Mouse (Mus musculus) T-helper 1 cell (primary cell): ENCODE data around the gene Shb.

Source experiments
- in situ Hi-C: fragments of 300-600 bp; cut with MboI, MseI; formaldehyde crosslinking; loops from one replicate; pipeline ENCODE4 v1.15.1; 2025; ENCODE audit warnings: high pct_unique_total_duplicates

Shb gene

DNA sequence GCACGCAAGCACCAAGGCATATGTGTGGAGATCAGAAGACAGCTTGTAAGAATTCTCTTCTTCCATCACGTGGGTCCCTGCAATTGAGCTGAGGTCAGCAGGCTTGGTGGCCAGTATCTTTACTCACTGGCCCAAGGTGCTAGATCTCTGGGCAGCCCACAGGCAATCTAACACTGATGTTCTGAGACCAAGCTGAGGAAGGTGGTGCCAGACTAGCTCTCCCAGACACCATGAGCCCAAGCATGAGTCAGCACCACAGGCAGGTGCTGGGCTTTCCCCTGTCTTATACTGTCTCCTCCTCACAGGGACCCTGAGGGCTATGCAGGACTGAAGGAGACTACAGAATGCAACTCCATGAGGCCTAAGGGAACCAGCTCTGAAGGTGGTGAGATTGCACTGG lies 74.7 kb downstream of the Shb start:
- in situ Hi-C loops: no loop called here

DNA sequence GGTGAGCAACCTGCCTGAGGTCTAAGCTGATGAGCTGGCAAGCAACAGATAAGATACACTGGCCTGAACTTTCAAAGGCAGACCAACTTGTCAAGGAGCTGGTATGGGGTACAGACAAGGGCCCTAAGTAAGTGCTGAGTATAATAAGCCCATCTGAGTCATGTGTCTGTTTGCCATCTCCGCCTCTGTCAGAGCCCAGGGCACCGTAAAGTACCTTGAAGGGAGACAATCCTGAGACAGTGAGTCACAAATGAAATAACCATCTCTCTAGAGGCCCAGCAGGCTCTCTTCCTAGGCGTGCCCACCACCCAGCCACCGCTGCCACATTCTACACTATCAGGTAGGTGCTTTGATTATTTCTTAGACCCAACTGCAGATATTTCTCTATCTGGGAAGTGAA lies 77.3 kb downstream of the Shb start:
- in situ Hi-C loops: no loop called here

DNA sequence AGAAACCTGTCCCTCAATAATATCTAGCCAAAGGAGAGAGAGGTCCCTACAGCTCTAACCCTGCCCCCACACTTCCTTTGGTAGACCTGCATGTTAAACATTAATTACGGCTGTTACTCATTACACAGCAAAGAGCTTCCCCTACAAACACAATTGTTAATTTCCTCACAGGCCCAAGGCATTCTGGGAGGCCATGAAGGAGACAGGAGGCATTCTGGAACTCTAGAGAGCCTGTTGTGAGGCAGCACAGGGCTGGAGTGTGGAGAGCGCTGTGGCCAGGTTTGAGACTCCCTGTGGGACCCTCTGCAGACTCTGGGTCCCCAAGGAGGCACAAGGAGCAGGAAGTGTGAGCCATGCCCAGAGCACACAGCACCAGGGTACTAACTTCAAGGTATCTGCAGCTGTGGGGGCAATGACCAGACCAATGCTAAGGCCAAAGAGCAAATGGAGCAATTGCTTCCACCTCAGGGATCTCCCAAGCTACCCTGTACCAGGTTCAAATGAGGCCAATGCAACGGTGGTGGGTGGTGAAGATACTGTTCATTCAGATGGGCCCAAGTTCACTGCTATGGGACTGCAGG lies 78.9 kb downstream of the Shb start:
- in situ Hi-C loops: no loop called here

DNA sequence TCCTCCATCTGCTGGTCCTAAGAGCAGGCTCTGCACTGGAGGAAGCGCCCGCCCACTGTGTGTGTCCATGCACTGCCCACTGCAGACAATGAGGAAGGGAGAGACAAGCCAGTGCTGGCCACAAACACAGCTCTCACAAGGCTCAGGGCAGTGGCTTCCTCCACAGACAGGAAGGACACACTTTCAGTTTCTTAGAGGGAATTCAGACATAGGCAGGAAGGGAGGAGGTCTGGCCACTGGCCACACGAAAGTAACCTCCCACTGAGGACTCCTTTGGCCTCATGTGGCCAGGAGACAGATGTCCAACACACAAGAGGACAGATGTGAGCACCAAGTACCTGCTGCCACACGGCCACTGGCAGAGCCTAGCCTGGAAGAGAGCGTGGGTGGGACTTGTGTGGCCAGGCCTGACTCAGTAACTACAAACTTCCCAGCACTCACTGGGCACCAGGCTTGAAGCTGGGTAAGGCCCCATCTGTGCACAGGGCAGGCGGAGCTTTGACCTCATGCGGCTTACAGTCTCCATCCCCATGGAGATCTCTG lies 79.6 kb downstream of the Shb start:
- in situ Hi-C loops: no loop called here

DNA sequence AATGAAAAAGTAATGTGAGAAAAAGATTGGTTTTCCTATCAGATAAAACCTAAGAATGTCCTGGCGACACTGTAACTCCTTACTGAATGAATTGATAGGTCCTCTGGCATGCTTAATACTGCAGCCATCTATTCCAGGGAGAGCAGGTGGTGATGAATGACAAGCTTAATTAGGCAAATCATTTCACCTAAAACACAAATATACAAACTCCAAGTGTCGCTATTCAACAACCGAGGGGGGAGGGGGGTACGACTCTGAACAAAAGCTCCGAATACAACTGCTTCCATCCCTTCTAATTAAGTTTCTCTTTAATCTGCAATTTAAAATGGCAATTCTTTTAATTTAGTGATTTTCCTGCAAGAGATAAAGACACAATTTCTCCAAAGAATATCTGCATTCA lies 83.3 kb downstream of the Shb start:
- in situ Hi-C loops: no loop called here

DNA sequence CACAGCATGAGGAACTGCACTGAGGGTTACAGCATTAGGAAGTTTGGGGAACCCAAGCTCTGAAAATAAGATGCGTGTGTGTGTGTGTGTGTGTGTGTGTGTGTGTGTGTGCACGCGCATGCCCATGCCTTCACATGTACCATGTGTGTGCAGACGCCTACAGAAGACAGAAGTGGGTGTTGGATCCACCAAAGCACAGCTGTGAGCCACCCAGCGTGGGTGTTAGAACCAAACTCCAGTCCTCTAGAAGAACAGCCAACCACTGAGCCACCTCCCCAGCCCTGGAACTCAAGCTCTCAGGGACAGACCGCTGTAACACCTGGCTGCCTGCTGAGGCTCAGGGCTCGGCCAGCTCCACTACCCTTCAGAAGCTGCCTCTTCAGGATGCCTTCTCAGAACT lies 83.8 kb downstream of the Shb start:
- in situ Hi-C loops: no loop called here

DNA sequence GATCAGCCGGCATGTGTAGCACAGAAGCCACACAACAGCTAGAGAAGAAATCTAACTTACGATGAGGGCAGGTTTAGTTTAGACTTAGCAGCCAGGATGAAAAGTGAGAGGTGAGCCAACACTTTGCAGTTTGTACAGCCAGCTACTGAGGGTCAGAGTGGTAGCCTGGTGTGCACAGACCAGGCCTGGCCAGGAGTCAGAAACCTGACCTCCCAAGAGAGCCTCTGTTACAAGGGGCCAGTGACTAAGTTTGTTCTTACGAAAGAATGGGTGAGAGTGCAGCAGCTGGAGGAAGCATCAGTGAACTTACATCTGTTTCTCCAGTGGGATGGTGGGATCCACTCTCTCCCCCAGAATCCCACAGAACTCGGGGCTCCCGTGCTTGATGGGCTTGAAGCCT lies 85.1 kb downstream of the Shb start:
- in situ Hi-C loops: no loop called here

DNA sequence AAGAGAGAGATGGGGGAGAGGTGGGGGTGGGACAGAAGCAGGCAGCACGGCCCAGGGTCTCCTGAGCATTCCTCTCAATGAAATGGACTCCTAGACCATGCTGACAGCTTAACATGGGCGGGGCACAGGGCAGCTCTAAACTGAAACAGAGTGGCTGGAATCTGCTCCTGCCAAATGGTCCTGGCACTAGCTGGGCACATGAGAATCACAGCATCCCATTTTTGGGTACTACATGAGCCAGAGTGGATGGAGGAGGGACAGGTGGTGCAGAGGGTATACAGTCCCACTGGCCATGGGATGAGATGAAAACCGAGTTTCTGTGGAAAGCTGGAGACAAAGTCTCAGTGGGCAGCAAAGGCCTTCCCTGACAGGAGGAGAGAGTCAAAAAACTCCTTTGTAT lies 87.0 kb downstream of the Shb start:
- in situ Hi-C loops: no loop called here

DNA sequence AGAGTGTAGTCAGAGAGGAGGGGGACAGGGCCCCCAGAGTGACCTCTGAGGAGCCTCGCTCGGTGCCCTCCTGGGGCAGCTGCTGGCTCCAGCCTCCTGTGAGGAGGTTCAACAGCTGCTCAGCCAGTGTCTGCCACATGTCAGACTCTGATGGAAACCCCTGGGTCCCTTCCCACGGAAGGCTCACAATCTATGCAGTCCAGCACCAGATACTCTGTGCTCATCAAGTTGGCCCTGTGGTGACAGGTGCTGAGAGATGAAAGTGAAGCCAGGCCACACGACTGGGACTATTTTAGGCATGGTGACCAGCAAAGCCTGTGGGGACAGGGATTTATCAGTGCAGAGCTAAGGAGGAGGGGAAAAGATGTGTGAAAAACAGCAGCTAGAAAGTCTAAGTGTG lies 87.5 kb downstream of the Shb start:
- in situ Hi-C loops: no loop called here

DNA sequence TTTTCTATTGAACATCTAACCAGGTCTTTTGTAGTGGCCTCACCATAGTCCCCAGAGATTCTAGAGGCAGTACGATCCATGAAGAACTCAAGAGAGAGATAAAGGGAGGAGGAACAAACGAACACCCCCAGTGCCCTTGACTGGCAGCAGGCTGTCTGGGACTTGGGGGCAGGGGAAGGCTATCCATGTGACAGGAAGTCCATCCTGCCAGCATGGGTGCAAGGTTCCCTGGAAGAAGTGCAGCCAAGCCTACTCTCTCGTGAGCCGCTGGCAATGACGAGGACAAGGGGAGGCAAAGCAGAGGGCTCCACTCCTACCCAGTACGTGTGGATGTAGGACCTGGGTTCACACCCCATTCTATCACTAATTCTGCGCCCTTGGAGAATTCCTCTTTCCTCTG lies 88.6 kb downstream of the Shb start:
- in situ Hi-C loops: no loop called here

DNA sequence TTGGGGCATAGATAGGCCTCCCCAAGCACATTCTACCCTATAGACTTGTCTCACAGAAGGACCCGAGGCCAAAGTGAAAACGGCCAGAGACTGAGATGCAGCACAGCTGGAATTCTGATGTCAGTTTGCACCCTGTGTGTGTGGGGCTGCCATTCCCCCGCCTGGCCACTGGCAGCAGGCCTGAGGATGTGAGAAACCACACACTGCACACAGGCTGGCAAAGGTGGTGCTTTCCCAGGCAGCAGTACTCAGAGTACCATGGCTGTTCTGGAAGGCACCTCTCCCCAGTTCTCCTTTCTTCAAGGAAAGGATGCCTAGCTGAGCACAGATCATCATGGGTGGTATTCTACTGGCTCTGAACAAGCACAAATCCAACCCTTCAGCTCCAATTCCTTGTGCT lies 90.0 kb downstream of the Shb start:
- in situ Hi-C loops: no loop called here

DNA sequence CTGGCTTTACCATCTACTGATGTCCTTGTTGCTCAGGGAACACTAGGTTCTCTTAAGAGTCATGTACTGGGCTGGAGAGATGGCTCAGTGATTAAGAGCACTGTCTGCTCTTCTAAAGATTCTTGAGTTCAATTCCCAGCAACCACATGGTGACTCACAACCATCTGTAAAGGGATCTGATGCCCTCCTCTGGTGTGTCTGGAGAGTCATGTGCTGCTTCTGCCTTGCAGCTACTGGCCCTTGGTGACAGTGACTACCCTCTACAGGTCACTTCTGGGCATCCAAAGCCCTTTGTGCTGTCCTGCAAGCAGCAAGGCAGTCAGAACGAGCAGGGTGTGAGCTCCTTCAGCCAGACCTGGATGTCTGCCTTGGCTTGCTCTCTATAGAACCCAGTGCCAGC lies 90.5 kb downstream of the Shb start:
- in situ Hi-C loops: no loop called here

DNA sequence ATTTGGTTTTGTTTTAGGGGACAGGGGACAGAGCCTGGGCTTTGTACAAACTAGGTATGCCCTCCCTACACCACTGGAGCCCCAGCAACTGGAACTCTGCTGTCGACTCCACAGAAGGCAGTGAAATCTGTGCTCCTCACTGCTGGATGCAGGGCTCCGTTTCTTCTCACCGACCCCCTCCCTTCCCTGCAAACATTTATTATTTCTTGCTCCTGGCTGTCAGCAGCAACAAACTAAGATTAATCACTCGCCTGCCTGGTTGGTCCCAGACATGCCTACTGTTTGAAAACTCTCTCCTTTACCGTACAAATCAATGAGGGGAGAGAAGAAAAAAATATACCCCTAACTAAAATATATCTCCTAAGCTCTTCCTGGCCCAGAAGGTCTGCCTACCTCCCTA lies 93.0 kb downstream of the Shb start:
- in situ Hi-C loops: no loop called here

DNA sequence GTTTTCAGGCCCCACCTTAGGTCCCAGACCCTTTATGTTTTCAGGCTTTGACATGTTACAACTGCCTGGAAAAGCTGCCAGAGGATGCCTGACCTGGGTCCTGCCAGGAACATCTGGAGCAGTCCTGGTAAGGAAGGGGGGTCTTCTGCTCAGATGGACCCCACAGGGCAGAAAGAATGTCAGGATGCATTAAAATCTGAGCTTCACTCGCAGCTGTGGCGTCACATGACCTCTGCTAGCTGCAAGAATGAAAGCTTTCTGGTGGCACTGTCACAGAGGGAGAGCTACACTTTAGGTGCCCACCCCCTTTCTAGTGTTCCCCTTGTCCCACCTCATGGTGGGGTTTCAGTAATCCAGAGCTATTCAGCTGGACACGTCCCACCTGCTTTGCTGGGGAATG lies 95.3 kb downstream of the Shb start:
- in situ Hi-C loops: no loop called here

DNA sequence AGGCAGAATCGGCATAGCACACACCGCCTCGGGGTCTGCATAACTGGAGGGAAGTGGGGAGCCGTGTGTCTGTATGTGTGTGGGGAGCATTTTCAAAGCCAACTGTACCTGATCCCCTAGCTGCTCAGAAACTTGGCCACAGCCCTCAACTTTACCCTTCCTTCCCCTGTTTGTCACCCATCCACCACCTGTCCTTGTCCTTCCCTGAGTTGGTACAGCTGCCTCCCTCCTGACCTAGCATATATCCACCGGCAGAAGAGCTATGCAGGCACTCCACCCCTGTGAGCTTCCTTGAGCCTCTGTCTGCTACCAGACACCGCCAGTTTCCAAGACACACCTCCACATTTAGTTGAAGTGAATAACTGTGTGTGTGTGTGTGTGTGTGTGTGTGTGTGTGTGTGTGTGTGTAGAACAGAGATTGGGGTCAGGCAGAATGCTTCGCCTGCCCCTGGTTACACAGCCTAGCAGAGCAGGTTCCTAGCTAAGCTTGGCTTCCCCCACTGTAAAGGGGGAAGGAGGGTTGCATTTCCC lies 95.8 kb downstream of the Shb start:
- in situ Hi-C loops: no loop called here

DNA sequence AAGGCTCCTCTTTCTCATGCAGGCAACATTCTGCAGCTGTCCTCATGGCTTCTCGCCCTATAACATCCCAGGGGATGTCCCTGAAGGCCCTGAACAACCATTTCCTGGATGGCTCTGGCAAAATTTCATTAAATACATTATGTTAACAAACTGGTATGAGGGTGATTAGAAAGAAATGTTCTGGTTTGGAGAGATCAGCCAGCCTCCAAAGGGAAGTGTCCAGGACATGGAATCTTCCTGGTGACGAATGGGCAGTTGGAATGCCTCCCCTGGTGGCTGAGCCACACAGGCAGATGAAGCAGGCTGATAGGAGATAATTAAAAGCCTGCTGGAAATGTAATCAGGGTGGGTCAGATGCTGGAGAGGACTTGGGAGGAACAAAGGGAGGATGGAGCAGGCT lies 96.4 kb downstream of the Shb start:
- in situ Hi-C loops: no loop called here

DNA sequence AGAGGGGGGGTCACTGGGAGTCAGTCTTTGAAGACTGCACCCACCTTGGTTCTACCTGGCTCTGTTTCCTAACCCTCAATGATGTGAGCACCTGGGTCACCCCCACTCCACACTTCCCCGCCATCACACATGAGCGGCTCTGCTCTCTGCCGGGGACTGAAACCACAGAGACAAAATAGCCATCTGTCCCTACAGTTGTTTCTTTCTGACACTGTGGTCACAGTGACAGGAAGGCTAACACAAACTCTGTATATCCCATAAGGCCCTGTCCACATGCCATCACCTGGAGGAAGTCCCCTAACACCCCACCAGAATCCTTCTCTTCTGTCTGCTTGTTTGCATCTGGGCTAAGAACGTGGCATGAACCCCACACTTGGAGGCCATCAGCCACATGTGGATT lies 97.6 kb downstream of the Shb start:
- in situ Hi-C loops: no loop called here

DNA sequence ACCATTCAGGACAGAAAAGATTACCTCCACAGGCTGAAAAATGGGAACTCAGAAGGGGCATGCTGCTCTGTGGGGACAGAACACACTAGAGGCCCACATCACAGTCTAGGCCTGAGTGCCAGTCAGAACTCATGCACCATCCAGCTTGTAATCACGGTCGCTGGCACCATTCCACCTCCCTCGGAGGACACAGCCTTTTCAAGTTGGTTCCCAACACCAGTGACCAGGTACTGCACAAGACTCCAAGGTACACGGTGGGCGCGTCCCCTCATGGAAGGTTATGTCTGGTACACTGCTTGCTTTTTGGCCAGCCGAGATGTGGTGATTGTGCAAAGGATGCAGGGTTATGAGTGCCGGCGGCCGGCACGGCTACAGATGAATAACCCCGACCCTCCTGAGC lies 98.2 kb downstream of the Shb start:
- in situ Hi-C loops: no loop called here

DNA sequence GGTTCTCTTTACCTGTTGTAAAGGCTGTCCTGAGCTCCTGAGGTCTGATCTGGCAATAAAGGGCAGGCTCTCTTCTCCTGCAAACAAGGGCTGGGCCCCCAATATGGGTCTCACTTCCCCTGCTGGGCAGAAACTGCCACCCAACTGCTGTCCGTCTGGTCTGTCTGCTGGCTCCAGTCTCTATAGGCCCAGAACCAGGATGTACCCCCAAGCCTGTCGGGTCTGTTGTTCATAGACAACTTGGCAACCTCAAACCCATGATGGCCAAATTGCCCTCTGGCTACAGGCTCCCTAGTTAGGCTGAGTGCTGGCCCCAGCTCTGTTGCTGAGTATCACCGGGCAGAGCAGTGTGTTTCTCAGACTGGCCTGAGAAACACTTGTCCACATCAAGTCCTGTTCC lies 100.5 kb downstream of the Shb start:
- in situ Hi-C loops: no loop called here

DNA sequence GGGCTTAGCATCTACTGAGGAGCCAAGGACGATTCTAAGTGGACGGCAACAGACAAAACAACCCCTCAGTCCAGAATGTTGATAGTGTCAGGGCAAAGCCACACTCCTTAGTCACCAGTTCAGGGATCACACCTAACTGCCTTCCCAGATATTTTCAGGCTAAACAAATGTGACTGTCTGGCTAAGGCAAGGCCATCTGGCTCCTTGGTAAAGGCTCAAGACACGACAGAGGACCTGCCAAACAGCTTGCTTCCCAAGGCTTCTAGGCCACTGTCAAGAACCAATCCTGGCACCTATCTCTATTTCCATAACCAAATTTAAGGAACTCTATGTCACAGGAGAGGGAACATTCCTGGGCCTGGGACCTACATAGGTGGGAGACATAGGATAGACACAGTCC lies 101.0 kb downstream of the Shb start:
- in situ Hi-C loops: no loop called here

DNA sequence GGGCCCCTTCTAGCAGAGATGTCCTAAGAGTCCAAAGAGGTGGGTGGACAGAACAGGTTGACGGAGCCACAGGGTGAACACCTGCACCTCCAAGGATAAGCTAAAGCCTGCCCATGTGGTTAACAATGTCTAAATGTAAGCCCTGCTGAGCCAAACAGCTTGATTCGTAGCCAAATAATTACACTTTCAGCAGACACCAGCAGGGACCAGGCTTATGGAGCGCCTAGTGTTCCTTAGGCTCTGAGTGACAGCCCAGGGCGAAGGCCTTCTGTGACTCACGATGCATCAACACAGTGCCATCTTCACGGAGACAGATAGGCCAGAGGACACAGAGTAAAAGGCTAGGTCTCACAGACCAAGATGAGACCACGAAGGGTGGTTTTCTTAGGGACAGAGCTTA lies 102.8 kb downstream of the Shb start:
- in situ Hi-C loops: loop anchor here (5.0 kb wide), 1 partner anchor 333 kb away; no protein-coding TSS in a partner anchor

DNA sequence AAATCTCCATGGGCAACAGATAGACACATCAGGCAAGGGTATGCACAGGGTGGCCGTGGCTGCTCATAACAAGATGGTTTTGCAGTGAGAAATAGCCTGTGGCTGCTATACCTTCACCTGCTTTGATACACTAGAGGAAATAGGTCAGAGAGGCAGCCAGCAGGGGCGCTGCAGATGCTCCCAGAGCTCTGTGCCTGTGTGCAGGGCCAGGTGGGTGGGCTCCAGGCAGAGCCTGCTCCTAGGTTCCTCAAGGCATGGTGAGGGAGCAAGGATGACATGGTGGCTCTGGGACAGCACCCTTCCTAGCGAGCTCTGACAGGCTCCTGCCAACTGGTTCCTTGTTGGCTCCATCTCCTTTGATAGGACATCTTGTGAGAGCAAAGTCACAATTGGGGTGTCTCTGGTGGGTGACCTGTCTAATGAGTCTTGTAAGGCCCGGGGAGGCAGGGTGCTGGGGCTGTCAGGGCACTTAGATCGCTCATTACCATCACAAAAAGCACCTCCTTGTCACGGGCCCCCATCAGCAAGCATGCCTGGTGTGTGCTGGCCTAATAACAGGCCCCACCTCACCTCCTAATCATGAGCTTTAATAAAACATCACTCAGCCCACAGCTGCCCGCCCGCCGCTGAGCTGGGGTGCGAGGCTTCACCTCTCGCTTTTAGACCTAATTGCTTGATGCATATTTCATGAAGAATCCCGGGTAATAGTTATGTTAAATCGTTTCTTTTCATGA lies 105.4 kb downstream of the Shb start:
- in situ Hi-C loops: loop anchor here (5.0 kb wide), 1 partner anchor 335 kb away; no protein-coding TSS in a partner anchor

DNA sequence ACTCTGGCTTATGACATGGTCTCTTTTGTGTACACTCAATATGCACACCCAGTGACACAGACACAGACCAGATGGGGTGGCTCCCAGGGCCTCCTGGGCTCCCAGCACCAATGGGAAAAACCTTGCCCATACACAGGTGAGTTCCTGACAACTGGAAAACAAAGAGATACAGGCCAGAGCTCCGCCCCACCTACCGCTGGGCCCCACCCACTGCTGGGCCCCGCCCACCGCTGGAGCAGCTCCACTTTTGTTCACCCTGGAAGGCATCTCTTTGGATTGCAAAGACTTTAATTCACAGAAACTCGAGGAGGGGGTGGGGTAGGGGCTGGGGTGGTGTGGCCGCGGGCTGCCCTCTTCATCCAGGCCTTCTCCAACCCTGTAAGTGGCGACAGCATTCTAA lies 108.9 kb downstream of the Shb start:
- in situ Hi-C loops: no loop called here
